In genomic region chr6:146079261-146079660, GRCm38 (mm10) we compare ENCODE assay signal across 8 mouse cellular contexts.
DNase-seq lines count a peak whose midpoint lies in the region; ATAC-seq and TF ChIP-seq lines count a peak whose summit lies in the region.

No protein-coding gene starts in this region.

- no peaks in the 10 kb centered on the region for H3K36me3 ChIP-seq in E14TG2a.4 (ENCODE audit: insufficient read depth, low read length)
- no peaks in the 10 kb centered on the region for H3K36me3 ChIP-seq in embryonic facial prominence, embryonic 10.5 days (replicated peaks)
- no peaks in the 10 kb centered on the region for H3K36me3 ChIP-seq in lung, embryonic 16.5 days (ENCODE audit: control insufficient read depth, insufficient read depth, low read length)

- H3K4me2 ChIP-seq in lung, embryonic 16.5 days (ENCODE audit: low read depth, low read length), result no peak overlapping the region

- H3K4me3 ChIP-seq in E14TG2a.4 (replicated peaks; ENCODE audit: low read length), result no peak overlapping the region
- no peak overlapping the region for H3K4me3 ChIP-seq in embryonic facial prominence, embryonic 10.5 days
- no peak overlapping the region for H3K4me3 ChIP-seq in lung, embryonic 16.5 days (ENCODE audit: low read length)

- peaks cover 8% of the 10 kb centered on the region; the same call in 1 of the 2 replicates for H3K4me1 ChIP-seq in E14TG2a.4 (replicated peaks; ENCODE audit: low read depth, low read length)
- H3K4me1 ChIP-seq in embryonic facial prominence, embryonic 10.5 days, result peaks cover 17% of the 10 kb centered on the region
- peaks cover 3% of the 10 kb centered on the region for H3K4me1 ChIP-seq in lung, embryonic 16.5 days (replicated peaks; ENCODE audit: control insufficient read depth, insufficient read depth, low read length)

- H3K9me3 ChIP-seq in E14TG2a.4 (ENCODE audit: low read length), result no peaks in the 10 kb centered on the region
- no peaks in the 10 kb centered on the region for H3K9me3 ChIP-seq in embryonic facial prominence, embryonic 10.5 days
- no peaks in the 10 kb centered on the region for H3K9me3 ChIP-seq in lung, embryonic 16.5 days (ENCODE audit: control insufficient read depth, low read length)

- TF ChIP-seq CTCF in E14TG2a.4 (conservative IDR thresholded peaks at IDR 0.05; ENCODE audit: low read length), result peak; percentile 58

- peak; percentile 45; the same call in 1 of the 2 replicates for ATAC-seq in lung, embryonic 16.5 days (ENCODE audit: low read depth)

- peaks cover 7% of the 10 kb centered on the region; the same call in 1 of the 2 replicates for H3K27me3 ChIP-seq in E14TG2a.4 (ENCODE audit: insufficient read depth, low read length)
- no peaks in the 10 kb centered on the region for H3K27me3 ChIP-seq in embryonic facial prominence, embryonic 10.5 days (replicated peaks; ENCODE audit: low read depth, poor library complexity, severe bottlenecking)
- H3K27me3 ChIP-seq in lung, embryonic 16.5 days (ENCODE audit: control insufficient read depth, insufficient read depth, low read depth, low read length), result no peaks in the 10 kb centered on the region

- no peak overlapping the region for H3K27ac ChIP-seq in embryonic facial prominence, embryonic 10.5 days (replicated peaks)
- H3K27ac ChIP-seq in lung, embryonic 16.5 days (ENCODE audit: low read length), result no peak overlapping the region

- 51% methylated on average over 5 of the region's 5 CpGs for WGBS in embryonic facial prominence, embryonic 10.5 days
- 39% methylated on average over 5 of the region's 5 CpGs for WGBS in lung, embryonic 16.5 days

- H3K9ac ChIP-seq in lung, embryonic 16.5 days (ENCODE audit: low read length), result no peak overlapping the region

- DNase-seq in adrenal gland, postnatal 14 days, result peak; percentile 92
- peak; percentile 80 for DNase-seq in embryonic facial prominence, embryonic 10.5 days (ENCODE audit: low spot score)
- DNase-seq in heart, adult 9 months (ENCODE audit: low spot score in 2 of 2), result peak; percentile 72 to 82
- peak; percentile 82 for DNase-seq in layer of hippocampus, adult 11-12 months (ENCODE audit: low spot score)
- DNase-seq in right cerebral cortex, adult 2 months (ENCODE audit: low spot score in 2 of 2), result peak; percentile 62 to 84
- DNase-seq in urinary bladder, postnatal 36 days (ENCODE audit: low spot score in 2 of 2), result peak; percentile 58 to 80
